Mouse (Mus musculus): Measurements from ENCODE around the gene Hpse2. TPM values are rescaled to one million over a fixed set of nuclear protein-coding genes. Genes with fewer than 3 reads are reported as not detected.

Gene Hpse2
- polyA plus RNA-seq (2014; fragmentation: Nextera tagmentation; extraction: Ambion mirVana) = 1.1 TPM in 2 replicates

GRCm38 (mm10) chr19:43388017-43388904, at the start of gene Hpse2:
Gene Hpse2, minus strand, starts transcription at chr19:43388355.
- peaks cover 9 to 23% of the 10 kb centered on the region in 2 experiments; a peak in 3 of 4 replicates for H3K4me1 ChIP-seq (ENCODE audit: control insufficient read depth in 2 of 2, insufficient read depth in 2 of 2, low read length in 2 of 2)
- no peak for ATAC-seq (ENCODE audit: insufficient number of reproducible peaks, insufficient read depth, low FRiP score, low read depth)
- H3K9ac ChIP-seq (ENCODE audit: low read length) = no peak within 1 kb of the TSS
- H3K27ac ChIP-seq (replicated peaks in 1 of 2; ENCODE audit: control insufficient read depth in 1 of 2, insufficient read depth in 1 of 2, low read depth in 2 of 2, low read length in 2 of 2) = no peak within 1 kb of the TSS
- H3K4me3 ChIP-seq (ENCODE audit: control insufficient read depth in 1 of 2, insufficient read depth in 1 of 2, low read depth in 1 of 2, low read length in 2 of 2) = peak within 1 kb of the TSS; percentile 32 to 39
- H3K36me3 ChIP-seq (ENCODE audit: control insufficient read depth, insufficient read depth, low read length) = no peaks in the 10 kb centered on the region
- 4% methylated on average over 18 of the region's 18 CpGs for WGBS
- H3K4me2 ChIP-seq (ENCODE audit: low read length) = peak within 1 kb of the TSS; percentile 68
- peaks cover 69% of the 10 kb centered on the region for H3K27me3 ChIP-seq (ENCODE audit: control insufficient read depth, insufficient read depth, low read length)
- H3K9me3 ChIP-seq (ENCODE audit: control insufficient read depth, low read length) = no peaks in the 10 kb centered on the region

- no peaks in the 10 kb centered on the region for H3K36me3 ChIP-seq (ENCODE audit: control insufficient read depth, insufficient read depth, low read length)
- no peaks in the 10 kb centered on the region for H3K9me3 ChIP-seq (ENCODE audit: control insufficient read depth, low read length)
- no peaks in the 10 kb centered on the region for H3K4me1 ChIP-seq (ENCODE audit: control insufficient read depth in 2 of 2, insufficient read depth in 2 of 2, low read length in 2 of 2)
- H3K4me3 ChIP-seq (ENCODE audit: control insufficient read depth in 1 of 2, insufficient read depth in 1 of 2, low read depth in 1 of 2, low read length in 2 of 2) = no peak overlapping the region
- ATAC-seq (ENCODE audit: insufficient number of reproducible peaks, insufficient read depth, low FRiP score, low read depth) = no peak
- H3K27ac ChIP-seq (replicated peaks in 1 of 2; ENCODE audit: control insufficient read depth in 1 of 2, insufficient read depth in 1 of 2, low read depth in 2 of 2, low read length in 2 of 2) = no peak overlapping the region
- H3K9ac ChIP-seq (ENCODE audit: low read length) = no peak overlapping the region
- 80% methylated on average over 24 of the region's 24 CpGs for WGBS
- H3K27me3 ChIP-seq (ENCODE audit: control insufficient read depth, insufficient read depth, low read length) = peaks cover 7% of the 10 kb centered on the region; the same call in 1 of the 2 replicates
- H3K4me2 ChIP-seq (ENCODE audit: low read length) = no peak overlapping the region
Observed at GRCm38 (mm10) chr19:43427446-43428224, 39.5 kb upstream of the Hpse2 start.

GRCm38 (mm10) chr19:43424082-43424481, 35.9 kb upstream of the Hpse2 start:
- Histone ChIP-seq H3K9me3 (ENCODE audit: control insufficient read depth, low read length) (no peaks in the 10 kb centered on the region), H3K4me3 (ENCODE audit: control insufficient read depth in 1 of 2, insufficient read depth in 1 of 2, low read depth in 1 of 2, low read length in 2 of 2) (no peak overlapping the region), H3K27me3 (ENCODE audit: control insufficient read depth, insufficient read depth, low read length) (peaks cover 3% of the 10 kb centered on the region; the same call in 1 of the 2 replicates), H3K36me3 (ENCODE audit: control insufficient read depth, insufficient read depth, low read length) (no peaks in the 10 kb centered on the region), H3K4me2 (ENCODE audit: low read length) (no peak overlapping the region), H3K27ac (replicated peaks in 1 of 2; ENCODE audit: control insufficient read depth in 1 of 2, insufficient read depth in 1 of 2, low read depth in 2 of 2, low read length in 2 of 2) (no peak overlapping the region), H3K4me1 (ENCODE audit: control insufficient read depth in 2 of 2, insufficient read depth in 2 of 2, low read length in 2 of 2) (no peaks in the 10 kb centered on the region), H3K9ac (ENCODE audit: low read length) (no peak overlapping the region)
- 54% methylated on average over 2 of the region's 2 CpGs for WGBS
- no peak for ATAC-seq (ENCODE audit: insufficient number of reproducible peaks, insufficient read depth, low FRiP score, low read depth)

GRCm38 (mm10) chr19:43420506-43420905, 32.4 kb upstream of the Hpse2 start:
- no peaks in the 10 kb centered on the region for H3K9me3 ChIP-seq (ENCODE audit: control insufficient read depth, low read length)
- no peaks in the 10 kb centered on the region for H3K36me3 ChIP-seq (ENCODE audit: control insufficient read depth, insufficient read depth, low read length)
- H3K4me3 ChIP-seq (ENCODE audit: control insufficient read depth in 1 of 2, insufficient read depth in 1 of 2, low read depth in 1 of 2, low read length in 2 of 2) = no peak overlapping the region
- H3K4me2 ChIP-seq (ENCODE audit: low read length) = no peak overlapping the region
- H3K9ac ChIP-seq (ENCODE audit: low read length) = no peak overlapping the region
- ATAC-seq (ENCODE audit: insufficient number of reproducible peaks, insufficient read depth, low FRiP score, low read depth) = no peak
- H3K27me3 ChIP-seq (ENCODE audit: control insufficient read depth, insufficient read depth, low read length) = no peaks in the 10 kb centered on the region
- no peaks in the 10 kb centered on the region for H3K4me1 ChIP-seq (ENCODE audit: control insufficient read depth in 2 of 2, insufficient read depth in 2 of 2, low read length in 2 of 2)
- no peak overlapping the region for H3K27ac ChIP-seq (replicated peaks in 1 of 2; ENCODE audit: control insufficient read depth in 1 of 2, insufficient read depth in 1 of 2, low read depth in 2 of 2, low read length in 2 of 2)
- WGBS = 66% methylated on average over 3 of the region's 3 CpGs

- Histone ChIP-seq H3K4me1 (ENCODE audit: control insufficient read depth in 2 of 2, insufficient read depth in 2 of 2, low read length in 2 of 2) (no peaks in the 10 kb centered on the region), H3K4me3 (ENCODE audit: control insufficient read depth in 1 of 2, insufficient read depth in 1 of 2, low read depth in 1 of 2, low read length in 2 of 2) (no peak overlapping the region), H3K9me3 (ENCODE audit: control insufficient read depth, low read length) (no peaks in the 10 kb centered on the region), H3K36me3 (ENCODE audit: control insufficient read depth, insufficient read depth, low read length) (no peaks in the 10 kb centered on the region), H3K4me2 (ENCODE audit: low read length) (no peak overlapping the region), H3K27me3 (ENCODE audit: control insufficient read depth, insufficient read depth, low read length) (no peaks in the 10 kb centered on the region), H3K27ac (replicated peaks in 1 of 2; ENCODE audit: control insufficient read depth in 1 of 2, insufficient read depth in 1 of 2, low read depth in 2 of 2, low read length in 2 of 2) (no peak overlapping the region), H3K9ac (ENCODE audit: low read length) (no peak overlapping the region)
- 55% methylated on average over 2 of the region's 2 CpGs for WGBS
- ATAC-seq (ENCODE audit: insufficient number of reproducible peaks, insufficient read depth, low FRiP score, low read depth) = no peak
Observed at GRCm38 (mm10) chr19:43415565-43415964, 27.4 kb upstream of the Hpse2 start.

GRCm38 (mm10) chr19:43407181-43407580, 19.0 kb upstream of the Hpse2 start:
- Histone ChIP-seq H3K36me3 (ENCODE audit: control insufficient read depth, insufficient read depth, low read length) (no peaks in the 10 kb centered on the region), H3K27me3 (ENCODE audit: control insufficient read depth, insufficient read depth, low read length) (no peaks in the 10 kb centered on the region; the same call in 1 of the 2 replicates), H3K9me3 (ENCODE audit: control insufficient read depth, low read length) (no peaks in the 10 kb centered on the region), H3K4me1 (ENCODE audit: control insufficient read depth in 2 of 2, insufficient read depth in 2 of 2, low read length in 2 of 2) (no peaks in the 10 kb centered on the region), H3K27ac (replicated peaks in 1 of 2; ENCODE audit: control insufficient read depth in 1 of 2, insufficient read depth in 1 of 2, low read depth in 2 of 2, low read length in 2 of 2) (no peak overlapping the region), H3K4me3 (ENCODE audit: control insufficient read depth in 1 of 2, insufficient read depth in 1 of 2, low read depth in 1 of 2, low read length in 2 of 2) (no peak overlapping the region), H3K4me2 (ENCODE audit: low read length) (no peak overlapping the region), H3K9ac (ENCODE audit: low read length) (no peak overlapping the region)
- ATAC-seq (ENCODE audit: insufficient number of reproducible peaks, insufficient read depth, low FRiP score, low read depth) = no peak
- 26% methylated on average over 1 of the region's 1 CpGs for WGBS

- H3K9ac ChIP-seq (ENCODE audit: low read length) = no peak overlapping the region
- no peaks in the 10 kb centered on the region for H3K4me1 ChIP-seq (ENCODE audit: control insufficient read depth in 2 of 2, insufficient read depth in 2 of 2, low read length in 2 of 2)
- no peak for ATAC-seq (ENCODE audit: insufficient number of reproducible peaks, insufficient read depth, low FRiP score, low read depth)
- H3K27ac ChIP-seq (replicated peaks in 1 of 2; ENCODE audit: control insufficient read depth in 1 of 2, insufficient read depth in 1 of 2, low read depth in 2 of 2, low read length in 2 of 2) = no peak overlapping the region
- H3K9me3 ChIP-seq (ENCODE audit: control insufficient read depth, low read length) = no peaks in the 10 kb centered on the region
- WGBS = 6% methylated on average over 4 of the region's 4 CpGs
- H3K36me3 ChIP-seq (ENCODE audit: control insufficient read depth, insufficient read depth, low read length) = no peaks in the 10 kb centered on the region
- no peaks in the 10 kb centered on the region for H3K27me3 ChIP-seq (ENCODE audit: control insufficient read depth, insufficient read depth, low read length)
- no peak overlapping the region for H3K4me3 ChIP-seq (ENCODE audit: control insufficient read depth in 1 of 2, insufficient read depth in 1 of 2, low read depth in 1 of 2, low read length in 2 of 2)
- H3K4me2 ChIP-seq (ENCODE audit: low read length) = no peak overlapping the region
Observed at GRCm38 (mm10) chr19:43396327-43396726, 8.2 kb upstream of the Hpse2 start.
